Comparison of ENCODE assay signal across 8 mouse cellular contexts in genomic region chr9:121704646-121705625, GRCm38 (mm10). TPM values are rescaled to one million over a fixed set of nuclear protein-coding genes. Genes with fewer than 3 reads are reported as not detected.
DNase-seq lines count a peak whose midpoint lies in the region; ATAC-seq and TF ChIP-seq lines count a peak whose summit lies in the region.

Gene Sec22c (minus strand): TSS chr9:121705490.

- DNase-seq in forebrain, embryonic 14.5 days (ENCODE audit: low spot score) = peak; percentile 94
- DNase-seq in heart, postnatal 14 days = peak; percentile 87 to 90
- DNase-seq in layer of hippocampus, adult 11-12 months (ENCODE audit: low spot score) = peak; percentile 87
- peak; percentile 93 for DNase-seq in lung, adult 18-20 months
- peak; percentile 91 for DNase-seq in testis, postnatal 14 days (ENCODE audit: low spot score)

- no peaks in the 10 kb centered on the region for H3K27me3 ChIP-seq in ES-Bruce4 (ENCODE audit: control insufficient read depth, insufficient read depth, low read length, poor library complexity, severe bottlenecking)
- H3K27me3 ChIP-seq in forebrain, embryonic 14.5 days (replicated peaks; ENCODE audit: control insufficient read depth, insufficient read depth, low read length) = no peaks in the 10 kb centered on the region
- H3K27me3 ChIP-seq in neural tube, embryonic 15.5 days (replicated peaks) = 0 out of 2 replicates have a peak, but pooled peaks cover 3% of the 10 kb centered on the region

- no peak for TF ChIP-seq CTCF in ES-Bruce4 (IDR thresholded peaks at IDR 0.05; ENCODE audit: low read depth, low read length)

- no peak for TF ChIP-seq POLR2A in ES-Bruce4 (IDR thresholded peaks at IDR 0.05; ENCODE audit: insufficient read depth, low read length)

- H3K9ac ChIP-seq in ES-Bruce4 (ENCODE audit: low read depth, poor library complexity, severe bottlenecking) = peak within 1 kb of the TSS; percentile 26
- H3K9ac ChIP-seq in forebrain, embryonic 14.5 days (ENCODE audit: low read length) = peak within 1 kb of the TSS; percentile 68
- peak within 1 kb of the TSS; percentile 85 for H3K9ac ChIP-seq in neural tube, embryonic 15.5 days (replicated peaks)

- H3K4me1 ChIP-seq in ES-Bruce4 (ENCODE audit: control insufficient read depth, insufficient read depth, low read length) = peaks cover 2% of the 10 kb centered on the region
- peaks cover 14% of the 10 kb centered on the region for H3K4me1 ChIP-seq in forebrain, embryonic 14.5 days (ENCODE audit: control insufficient read depth, insufficient read depth, low read length)
- H3K4me1 ChIP-seq in neural tube, embryonic 15.5 days = peaks cover 36% of the 10 kb centered on the region

- intact Hi-C loops in heart, postnatal 14 days (cut with DNase I) = no loop called here

- H3K9me3 ChIP-seq in ES-Bruce4 (replicated peaks; ENCODE audit: control insufficient read depth, insufficient read depth, low read length, poor library complexity, severe bottlenecking) = no peaks in the 10 kb centered on the region
- H3K9me3 ChIP-seq in forebrain, embryonic 14.5 days (replicated peaks; ENCODE audit: control insufficient read depth, low read length) = no peaks in the 10 kb centered on the region
- H3K9me3 ChIP-seq in neural tube, embryonic 15.5 days (replicated peaks) = no peaks in the 10 kb centered on the region

- WGBS in forebrain, embryonic 14.5 days = under 1% methylated on average over 59 of the region's 69 CpGs
- WGBS in neural tube, embryonic 15.5 days = 1% methylated on average over 69 of the region's 69 CpGs

- H3K36me3 ChIP-seq in ES-Bruce4 (ENCODE audit: control insufficient read depth, insufficient read depth, low read length, poor library complexity, severe bottlenecking) = no peaks in the 10 kb centered on the region
- H3K36me3 ChIP-seq in forebrain, embryonic 14.5 days (ENCODE audit: control insufficient read depth, insufficient read depth, low read length) = 0 out of 2 replicates have a peak, but pooled peaks cover 4% of the 10 kb centered on the region
- peaks cover 5% of the 10 kb centered on the region; the same call in 1 of the 2 replicates for H3K36me3 ChIP-seq in neural tube, embryonic 15.5 days

- TF ChIP-seq EP300 in ES-Bruce4 (IDR thresholded peaks at IDR 0.05; ENCODE audit: insufficient read depth, low read depth, low read length) = no peak

- peak within 1 kb of the TSS; percentile 71 for H3K4me3 ChIP-seq in ES-Bruce4 (ENCODE audit: low read depth, low read length)
- peak within 1 kb of the TSS; percentile 75 for H3K4me3 ChIP-seq in forebrain, embryonic 14.5 days (ENCODE audit: low read depth, low read length)
- peak within 1 kb of the TSS; percentile 92 for H3K4me3 ChIP-seq in neural tube, embryonic 15.5 days (replicated peaks)

- peak; percentile 90 for ATAC-seq in cerebellum, adult (ENCODE audit: insufficient number of reproducible peaks, low FRiP score, low TSS enrichment)
- peak; percentile 98 for ATAC-seq in forebrain, embryonic 14.5 days
- peak; percentile 95 for ATAC-seq in neural tube, embryonic 15.5 days (ENCODE audit: low FRiP score)

- peak within 1 kb of the TSS; percentile 95 for H3K4me2 ChIP-seq in forebrain, embryonic 14.5 days (ENCODE audit: low read length)
- H3K4me2 ChIP-seq in neural tube, embryonic 15.5 days = peak within 1 kb of the TSS; percentile 98

- no peak within 1 kb of the TSS for H3K27ac ChIP-seq in ES-Bruce4 (ENCODE audit: insufficient read depth, low read length)
- peak within 1 kb of the TSS; percentile 65 for H3K27ac ChIP-seq in forebrain, embryonic 14.5 days (ENCODE audit: low read depth, low read length)
- H3K27ac ChIP-seq in neural tube, embryonic 15.5 days (replicated peaks) = peak within 1 kb of the TSS; percentile 82

RNA-seq across cellular contexts. Expression of gene Sec22c, which starts in this region (rescaled TPM):
- polyA plus RNA-seq in ES-Bruce4 (2011; ENCODE audit: insufficient read depth, insufficient read length, low read depth, missing spikeins) = 10.3 and 12.1 TPM in 2 replicates
- polyA plus RNA-seq in forebrain, embryonic 14.5 days (2014; fragmentation: Nextera tagmentation; extraction: Ambion mirVana) = 20.5 and 24.1 TPM in 2 replicates
- total RNA-seq in heart, postnatal 14 days (2021) = 1 to 10 TPM; 5.3 to 5.8 TPM
- 20.0 and 21.3 TPM in 2 replicates for polyA plus RNA-seq in neural tube, embryonic 15.5 days (2015; fragmentation: Nextera tagmentation; extraction: Ambion mirVana)

Comparison
In these comparisons a context has a peak if more than half of its experiments do, and no peak if none do; other contexts are left out.
1. H3K9ac ChIP-seq: peak in every context shown above with its lines; median percentile 85 in neural tube, embryonic 15.5 days; 68 in forebrain, embryonic 14.5 days; 26 in ES-Bruce4.